Mouse (Mus musculus) left cerebral cortex, postnatal 10 days (tissue): Measurements from ENCODE around the gene Erich6b. TPM values are rescaled to one million over a fixed set of nuclear protein-coding genes. Genes with fewer than 3 reads are reported as not detected.
A peak's percentile ranks its signal among the peaks of the same experiment; 100 is the strongest.

ENCODE experiments used
- DNase-seq, 2 experiments: peaks; one replicate each; pipeline ENCODE4 v3.0.0; 2021 to 2022; ENCODE audit warnings: low spot score in 2 of 2, mixed read lengths in 1 of 2; ENCODE audit errors: extremely low spot score in 1 of 2
- intact Hi-C: fragments of 180-260 bp; cut with DNase I; formaldehyde crosslinking; loops from one replicate; pipeline ENCODE4 v1.15.1; 2025
- total RNA-seq, 2 experiments: library from RNA; stranded (reverse); gene quantifications; 2 replicates each; pipeline ENCODE4 v1.2.3; 2021

Gene Erich6b
- total RNA-seq, result not detected

DNA sequence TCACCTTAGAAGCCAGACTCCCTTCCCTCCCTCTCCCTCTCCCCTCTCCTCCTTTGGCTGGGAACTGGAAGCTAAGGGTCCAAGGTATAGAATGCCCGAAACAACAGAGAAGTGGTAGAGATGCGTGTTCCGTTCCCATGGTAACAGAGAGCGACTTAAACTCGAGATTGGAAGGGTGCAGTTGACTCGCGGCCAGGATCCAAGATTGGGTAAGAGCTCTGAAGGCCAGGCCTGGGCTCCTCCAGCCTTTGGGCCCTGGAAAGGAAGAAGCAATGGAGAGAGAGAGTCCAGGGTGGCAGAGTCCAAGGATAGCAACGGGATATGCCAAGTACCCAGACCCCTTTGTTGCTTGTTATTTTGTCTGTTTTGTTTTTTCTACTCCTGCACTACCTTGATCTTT, at the start of gene Erich6b:
TSS of gene Erich6b (plus strand) at position 180 of the 400 bp plus-strand sequence.
- intact Hi-C loops, result loop anchor here (10.0 kb wide), 1 partner anchor 187 kb away; the partner anchor contains the start of gene Siah3
- DNase-seq, result peak; percentile 29 to 40

DNA sequence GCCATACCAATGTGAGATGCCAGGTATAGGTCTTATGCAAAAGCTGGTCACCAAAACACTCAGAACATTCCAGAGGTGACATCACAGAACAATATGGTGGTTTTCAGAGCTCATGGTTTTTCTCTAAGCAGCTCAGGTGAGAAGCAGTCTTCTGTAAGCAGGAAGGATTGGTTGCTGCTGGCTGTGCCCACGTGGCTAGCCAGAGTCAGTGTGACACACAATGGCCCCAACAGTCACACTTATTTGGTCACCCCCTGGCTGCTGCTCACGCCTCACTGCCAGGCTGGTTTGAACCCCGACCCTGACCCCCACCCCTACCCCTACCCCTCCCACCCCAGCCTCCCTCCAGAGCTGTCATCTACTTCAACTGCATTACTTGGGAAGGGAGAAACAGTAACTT, 49.1 kb upstream of the Erich6b start, which contains the start of gene Spert:
TSS of gene Spert (minus strand) at position 139 of the 400 bp plus-strand sequence.
- intact Hi-C loops, result no loop called here
- DNase-seq, result no peak

DNA sequence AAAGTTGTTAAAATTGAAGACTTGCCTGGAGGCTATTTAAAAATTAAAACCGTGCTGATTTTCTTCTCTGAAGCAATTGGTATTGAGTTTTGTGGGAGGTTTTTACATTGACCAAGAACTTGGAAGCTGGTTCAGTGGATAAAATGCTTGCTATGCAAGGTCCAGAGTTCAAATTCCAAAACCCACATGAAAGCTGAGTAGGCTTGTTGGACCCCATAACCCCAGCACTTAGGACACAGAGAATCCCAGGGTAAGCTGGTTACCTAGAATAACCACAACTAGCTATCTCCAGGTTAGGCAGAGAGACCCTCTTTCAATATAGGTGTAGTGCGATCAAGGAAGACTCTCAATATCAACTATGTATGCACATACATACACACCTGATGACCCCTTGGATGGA, 32.9 kb upstream of the Erich6b start:
- intact Hi-C loops, result no loop called here
- no peak for DNase-seq

GRCm38 (mm10) chr14:75616375-75616774, 25.7 kb upstream of the Erich6b start:
- DNase-seq, result no peak
- intact Hi-C loops, result no loop called here

DNA sequence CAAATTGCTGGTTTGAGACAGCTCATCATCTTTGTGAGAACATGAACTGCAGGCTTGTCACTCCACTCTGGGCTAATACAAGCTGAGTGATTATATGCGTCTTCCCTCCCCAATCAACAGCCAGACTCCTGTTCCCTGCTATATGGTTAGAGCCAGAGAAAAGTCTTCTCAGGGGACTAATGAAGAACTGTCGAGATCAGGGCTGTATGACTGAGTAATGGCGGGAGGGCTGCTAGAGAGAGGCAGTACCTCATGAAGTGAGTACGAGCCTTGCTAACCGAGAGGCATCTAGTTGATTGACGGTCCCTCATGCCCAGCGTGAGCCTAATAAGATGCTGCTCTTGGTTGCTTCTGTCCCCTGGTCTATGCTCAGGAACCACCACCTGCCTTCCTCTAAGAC, 19.1 kb upstream of the Erich6b start:
- intact Hi-C loops, result no loop called here
- no peak for DNase-seq

DNA sequence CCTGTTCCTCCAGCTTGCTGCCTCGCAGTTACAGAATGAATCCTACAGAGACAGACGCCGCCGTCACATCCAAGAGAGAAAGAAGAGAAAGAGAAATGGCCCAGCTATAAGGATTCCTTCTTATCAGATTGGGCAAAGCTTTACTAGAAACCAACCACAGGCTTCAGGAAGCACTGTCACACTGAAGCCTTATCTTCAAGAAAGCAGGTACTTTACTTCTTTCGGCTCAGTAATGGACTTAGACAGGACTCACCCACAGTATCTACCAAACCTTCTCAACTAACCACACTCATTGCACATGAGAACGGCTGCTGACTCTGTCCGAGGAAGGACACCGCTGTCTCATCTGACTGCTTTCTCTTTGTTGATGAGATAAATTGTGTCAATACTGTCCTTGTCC, 13.2 kb upstream of the Erich6b start:
- DNase-seq, result no peak
- intact Hi-C loops, result no loop called here

DNA sequence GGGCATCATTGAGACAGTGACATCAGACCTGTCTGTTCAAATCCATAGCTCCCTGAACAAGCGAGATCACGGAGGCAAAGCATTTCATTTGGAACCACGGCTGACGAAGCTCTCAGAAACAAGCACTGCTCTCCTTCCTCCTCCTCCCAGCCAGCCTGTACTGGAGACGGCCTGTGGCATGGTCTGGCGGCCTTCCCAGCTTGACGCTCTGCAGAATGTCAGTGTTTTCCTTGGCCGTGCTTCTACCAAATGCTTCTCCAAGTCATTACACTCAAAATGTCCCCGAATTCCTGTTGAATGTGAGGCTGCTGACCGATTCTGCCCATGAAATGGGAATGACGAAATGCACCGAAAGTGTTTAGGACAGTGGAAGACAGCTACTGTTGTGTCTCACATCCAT, 6.7 kb upstream of the Erich6b start:
- peak in 1 of 2 experiments; percentile 60 for DNase-seq
- intact Hi-C loops, result no loop called here

GRCm38 (mm10) chr14:75636107-75636506, 6.0 kb upstream of the Erich6b start:
- no peak for DNase-seq
- intact Hi-C loops, result no loop called here

DNA sequence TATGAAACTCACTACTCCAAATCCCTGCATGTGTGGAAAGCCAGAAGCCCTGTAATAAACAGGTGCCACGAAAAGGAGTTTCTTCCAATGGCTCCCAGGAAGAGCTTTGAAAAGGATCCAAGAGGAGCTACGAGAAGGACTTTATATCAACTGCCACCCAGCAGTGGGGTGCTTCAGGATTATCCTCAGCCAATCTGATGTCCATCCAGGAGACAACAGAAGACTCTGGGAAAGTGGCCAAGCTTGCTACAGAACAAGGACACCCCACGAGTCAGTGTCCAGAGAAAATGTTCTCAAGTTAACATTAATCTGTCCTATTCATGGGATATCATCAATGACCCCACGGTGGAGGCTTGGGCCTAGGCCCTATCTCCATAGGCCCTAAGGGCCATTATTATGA, 4.4 kb upstream of the Erich6b start:
- no peak for DNase-seq
- intact Hi-C loops, result no loop called here

GRCm38 (mm10) chr14:75640846-75641245, 1.2 kb upstream of the Erich6b start:
- intact Hi-C loops, result loop anchor here (10.0 kb wide), 1 partner anchor 186 kb away; the partner anchor contains the start of gene Siah3

DNA sequence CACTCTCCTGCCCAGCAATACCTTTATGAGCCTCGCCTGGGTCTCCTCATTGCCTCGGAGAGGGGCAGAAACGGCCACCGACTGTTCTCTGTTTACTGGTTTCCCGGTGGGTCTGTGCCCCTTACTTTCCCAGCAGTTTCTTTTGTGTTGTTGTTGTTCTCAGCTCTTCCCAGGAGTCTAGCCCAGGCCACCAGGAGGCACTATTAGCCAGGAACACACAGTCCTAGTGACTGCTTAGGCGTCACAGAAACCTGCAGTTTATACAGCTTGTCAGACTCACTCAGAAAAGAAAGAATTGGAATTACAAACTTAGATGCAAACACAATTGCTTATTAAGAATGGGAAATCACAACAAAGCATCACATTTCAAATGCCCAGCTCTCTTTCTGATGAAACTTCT, 690 bp upstream of the Erich6b start:
- DNase-seq, result peak in 1 of 2 experiments; percentile 30
- intact Hi-C loops, result loop anchor here (10.0 kb wide), 1 partner anchor 187 kb away; the partner anchor contains the start of gene Siah3

More at GRCm38 (mm10) chr14:75640846-75641245, 1.2 kb upstream of the Erich6b start:
- DNase-seq, result no peak

DNA sequence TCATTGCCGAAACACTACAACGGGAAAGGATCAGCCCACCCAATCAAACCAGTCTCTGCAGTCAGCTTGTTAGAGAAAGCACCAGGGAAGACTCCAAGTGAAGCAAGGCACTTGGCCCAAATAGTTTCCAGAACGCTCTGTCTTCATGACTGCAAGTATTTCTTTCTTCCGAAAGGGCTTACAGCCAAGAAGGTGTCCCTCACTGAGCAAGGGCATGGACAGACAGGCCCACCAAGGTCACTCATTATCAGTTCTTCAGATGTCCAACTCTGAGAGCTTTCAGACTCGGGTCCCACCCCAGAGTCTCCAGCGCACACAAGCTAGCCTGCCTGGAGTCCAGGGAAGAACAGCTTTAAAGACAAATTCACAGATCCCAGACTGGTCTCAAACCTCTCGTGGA, 3.4 kb downstream of the Erich6b start:
- intact Hi-C loops, result loop anchor here (5.0 to 10.0 kb wide), 2 partner anchors 72 to 191 kb away; partner anchors contain the start of gene Siah3
- no peak for DNase-seq

DNA sequence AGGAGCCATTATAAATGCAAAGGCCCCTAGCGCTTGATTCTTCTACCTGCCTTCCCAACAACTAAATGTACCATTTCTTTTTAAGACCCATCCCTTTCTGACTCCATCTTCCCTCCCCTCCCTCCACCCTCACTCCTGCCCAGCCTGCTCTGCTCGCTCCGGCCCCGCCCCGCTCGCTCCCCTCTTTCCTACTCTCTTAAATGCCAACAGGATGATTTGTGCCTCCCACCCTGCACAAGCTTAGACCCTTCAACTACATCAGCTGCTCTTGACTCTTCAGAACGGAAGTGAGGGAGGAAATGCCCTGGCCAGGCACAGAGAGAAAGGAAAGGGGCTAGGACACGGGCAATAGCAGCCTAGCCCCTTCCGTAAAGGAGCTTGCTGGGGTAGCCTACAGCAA, 4.0 kb downstream of the Erich6b start:
- DNase-seq, result no peak
- intact Hi-C loops, result loop anchor here (5.0 to 10.0 kb wide), 2 partner anchors 71 to 191 kb away; partner anchors contain the start of gene Siah3

DNA sequence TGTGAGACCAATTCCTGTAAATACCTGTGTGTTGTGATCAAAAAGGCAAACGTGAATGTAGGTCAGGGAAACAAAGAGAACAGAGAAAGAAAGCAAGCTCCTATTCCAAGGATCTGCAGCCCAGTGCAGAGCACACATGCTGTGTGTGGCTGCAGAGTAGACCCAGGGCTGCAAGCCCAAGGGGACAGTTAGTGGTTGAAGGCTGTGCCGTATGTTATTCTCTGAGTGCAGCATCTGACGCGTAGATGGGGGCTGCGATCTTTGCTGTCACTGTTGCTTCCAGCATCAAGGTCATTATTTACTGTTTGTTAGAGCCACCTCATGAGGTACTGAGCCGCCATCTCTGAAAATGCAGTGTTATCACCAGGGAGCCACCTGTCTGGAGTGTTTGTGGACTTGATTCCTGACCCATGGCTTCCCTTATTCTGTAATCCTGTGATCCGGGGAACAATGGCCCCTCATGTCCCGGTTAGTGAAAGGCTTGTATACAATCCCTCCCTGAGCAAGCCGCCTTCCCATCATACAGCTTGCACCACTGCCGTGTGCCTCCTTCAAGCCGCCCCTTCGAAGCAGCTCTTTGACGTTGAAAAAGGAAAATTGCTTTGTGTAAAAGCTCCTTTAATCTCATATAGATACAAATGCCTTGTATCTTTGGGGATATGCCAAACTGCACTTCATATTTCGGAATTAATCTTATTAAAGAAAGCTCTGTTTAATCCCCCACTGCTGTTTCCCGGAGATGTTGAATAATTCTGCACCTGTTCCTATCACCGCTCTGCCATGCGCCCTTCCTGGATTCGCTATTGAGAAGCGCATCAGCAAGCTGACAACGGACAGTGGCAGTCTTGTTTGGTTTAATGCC, 5.1 kb downstream of the Erich6b start:
- intact Hi-C loops, result loop anchor here (5.0 to 10.0 kb wide), 2 partner anchors 70 to 192 kb away; partner anchors contain the start of gene Siah3

GRCm38 (mm10) chr14:75660936-75661335, 18.9 kb downstream of the Erich6b start:
- peak; percentile 27 to 50 for DNase-seq
- intact Hi-C loops, result no loop called here

More for the DNA sequence above, 5.1 kb downstream of the Erich6b start:
- DNase-seq, result no peak

- intact Hi-C loops, result no loop called here
- DNase-seq, result no peak
Observed at GRCm38 (mm10) chr14:75661548-75661947, 19.5 kb downstream of the Erich6b start.

DNA sequence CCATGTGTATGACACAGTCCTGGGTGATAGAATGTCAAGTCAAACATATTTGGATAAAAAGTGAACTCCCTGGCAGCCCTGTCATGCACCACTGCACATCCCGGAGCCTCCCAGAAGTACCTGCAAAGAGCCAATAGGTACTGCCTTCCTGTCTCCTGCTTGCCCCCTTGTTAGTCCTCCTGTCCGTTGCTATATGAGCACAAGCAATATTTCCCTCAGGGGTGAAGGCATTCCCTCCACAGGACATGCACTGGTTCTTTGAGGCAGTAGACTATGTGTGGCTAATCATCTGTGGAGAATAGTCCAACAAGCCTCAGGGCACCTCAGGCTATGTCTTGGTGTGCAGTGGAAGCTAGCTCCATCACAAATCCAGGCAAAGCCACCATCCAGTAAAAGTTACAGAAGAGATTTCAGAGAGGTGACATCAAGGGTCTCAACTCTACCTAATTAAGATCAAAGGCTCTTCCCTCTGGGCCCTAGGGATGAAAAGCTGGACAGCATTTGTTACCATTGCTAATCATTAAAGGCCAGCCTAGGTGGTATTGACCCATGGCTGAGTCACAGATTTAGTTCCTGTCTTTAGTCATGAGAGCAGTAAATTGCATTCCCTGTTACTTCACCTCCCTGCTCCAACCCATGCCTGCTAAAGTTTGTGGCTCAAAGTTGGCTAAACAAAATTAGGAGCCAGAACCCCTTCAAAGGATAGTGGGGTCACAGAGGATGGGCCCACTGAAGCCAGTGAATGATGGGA, 23.5 kb downstream of the Erich6b start:
- no peak for DNase-seq
- intact Hi-C loops, result no loop called here

DNA sequence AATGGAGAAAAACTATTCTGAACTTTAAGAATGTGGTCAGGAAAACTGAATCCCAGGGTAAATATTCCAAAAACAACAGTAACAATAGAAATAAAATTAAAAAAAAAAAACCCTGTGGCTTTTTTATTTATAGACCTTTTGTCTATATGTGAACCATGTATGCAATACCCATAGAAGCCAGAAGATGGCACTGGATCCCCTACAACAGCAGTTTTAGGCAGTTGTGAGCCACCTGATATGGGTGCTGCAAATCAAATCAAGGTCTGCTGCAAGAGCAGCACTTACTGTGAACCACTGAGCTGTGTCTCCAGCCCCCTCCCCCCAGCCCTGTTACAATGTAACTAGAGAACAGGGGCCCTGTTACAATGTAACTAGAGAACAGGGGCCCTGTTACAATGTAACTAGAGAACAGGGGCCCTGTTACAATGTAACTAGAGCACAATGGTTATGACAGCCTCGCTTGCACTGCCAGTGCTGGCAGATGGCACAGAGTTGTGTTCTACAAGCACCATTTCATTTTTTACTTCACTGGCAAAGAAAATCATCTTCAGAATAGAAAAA, 27.1 kb downstream of the Erich6b start:
- intact Hi-C loops, result no loop called here
- no peak for DNase-seq

DNA sequence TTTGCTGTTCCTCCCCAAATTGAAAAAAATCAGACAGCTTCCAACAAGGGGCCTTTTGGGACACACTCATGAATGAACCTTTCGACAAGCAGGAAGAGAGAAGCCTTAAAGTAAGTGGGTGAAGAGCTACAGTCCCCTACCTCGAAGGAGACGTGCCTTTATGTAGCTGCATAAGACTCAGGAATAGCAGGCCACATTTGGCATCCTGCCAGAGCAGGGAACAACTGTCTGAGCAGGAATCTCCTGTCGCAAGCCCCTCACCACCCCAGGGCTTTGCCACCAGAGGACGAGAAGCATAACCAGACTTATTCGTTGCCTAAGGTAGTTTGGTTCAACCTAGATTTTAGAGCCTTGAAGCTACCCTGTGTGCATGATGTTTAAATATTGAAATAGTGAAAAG, 34.3 kb downstream of the Erich6b start:
- intact Hi-C loops, result no loop called here
- no peak for DNase-seq
